Mouse (Mus musculus): ENCODE measurements around the gene Slc25a12.
"Not testable (repeated sequence)": the region's sequence is repeated elsewhere in the genome, so short reads cannot be mapped to it uniquely, and the experiment has no call there.

The Slc25a12 gene

DNA sequence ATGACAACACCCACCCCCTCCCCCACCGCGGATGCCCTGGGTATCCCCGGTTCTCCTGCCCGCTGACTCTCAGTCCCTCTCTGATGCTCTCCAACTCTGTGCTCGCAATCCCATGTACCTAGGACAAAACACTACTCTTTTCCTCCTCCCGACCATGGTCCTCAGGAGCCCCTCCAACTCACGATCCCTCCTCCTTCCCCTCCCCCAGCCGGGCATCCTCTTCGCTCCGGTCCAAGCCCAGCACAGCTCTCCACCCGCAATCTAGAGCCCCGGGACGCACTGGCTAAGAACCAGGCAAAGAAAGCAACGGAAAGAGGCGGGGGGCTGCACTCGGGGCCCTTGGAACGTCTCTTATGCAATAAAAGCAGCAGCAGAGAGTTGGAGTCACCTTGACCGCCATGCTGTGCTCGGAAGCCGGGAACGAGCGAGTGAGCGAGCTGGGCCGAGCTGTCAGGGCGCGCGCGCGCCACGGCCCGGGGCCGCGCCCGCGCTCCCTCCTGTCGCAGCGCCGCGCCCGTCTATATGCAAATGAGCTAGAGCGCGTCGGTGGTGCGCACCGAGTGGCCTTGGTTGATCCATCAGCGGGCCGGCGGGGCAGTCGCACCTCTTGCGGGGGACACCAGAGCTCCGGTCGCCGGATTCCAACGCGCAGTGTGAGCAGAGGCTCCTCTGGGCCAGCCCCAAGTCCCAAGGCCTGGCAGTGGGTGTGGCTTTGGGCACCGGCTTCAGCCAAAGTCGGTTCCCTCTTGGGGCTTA is at the start of gene Slc25a12:
Gene Slc25a12, minus strand, starts transcription at position 625 of the 756 bp plus-strand sequence.
- DNase-seq (ENCODE audit: low spot score), result peak; percentile 89

- DNase-seq (ENCODE audit: low spot score), result no peak
Observed at GRCm38 (mm10) chr2:71405613-71406012, 38.1 kb upstream of the Slc25a12 start.

DNA sequence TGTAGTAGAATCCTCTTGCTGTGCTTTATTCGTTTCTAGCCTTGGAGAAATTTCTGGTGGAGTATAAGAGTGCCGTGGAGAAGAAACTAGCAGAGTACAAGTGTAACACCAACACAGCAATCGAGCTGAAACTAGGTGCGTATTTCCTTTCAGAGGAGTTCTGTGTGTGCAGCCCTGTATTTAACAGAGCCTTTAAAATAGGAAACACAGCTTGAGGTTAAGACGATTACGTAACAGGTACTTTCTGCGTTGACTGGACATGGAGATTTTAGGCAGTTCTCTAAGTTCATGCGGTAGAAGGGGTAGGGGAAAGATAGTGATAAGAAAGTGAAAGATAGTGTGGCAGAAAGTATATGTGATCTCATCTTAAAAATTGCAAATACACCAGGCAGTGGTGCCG is 22.3 kb upstream of the Slc25a12 start:
- DNase-seq (ENCODE audit: low spot score), result no peak

DNA sequence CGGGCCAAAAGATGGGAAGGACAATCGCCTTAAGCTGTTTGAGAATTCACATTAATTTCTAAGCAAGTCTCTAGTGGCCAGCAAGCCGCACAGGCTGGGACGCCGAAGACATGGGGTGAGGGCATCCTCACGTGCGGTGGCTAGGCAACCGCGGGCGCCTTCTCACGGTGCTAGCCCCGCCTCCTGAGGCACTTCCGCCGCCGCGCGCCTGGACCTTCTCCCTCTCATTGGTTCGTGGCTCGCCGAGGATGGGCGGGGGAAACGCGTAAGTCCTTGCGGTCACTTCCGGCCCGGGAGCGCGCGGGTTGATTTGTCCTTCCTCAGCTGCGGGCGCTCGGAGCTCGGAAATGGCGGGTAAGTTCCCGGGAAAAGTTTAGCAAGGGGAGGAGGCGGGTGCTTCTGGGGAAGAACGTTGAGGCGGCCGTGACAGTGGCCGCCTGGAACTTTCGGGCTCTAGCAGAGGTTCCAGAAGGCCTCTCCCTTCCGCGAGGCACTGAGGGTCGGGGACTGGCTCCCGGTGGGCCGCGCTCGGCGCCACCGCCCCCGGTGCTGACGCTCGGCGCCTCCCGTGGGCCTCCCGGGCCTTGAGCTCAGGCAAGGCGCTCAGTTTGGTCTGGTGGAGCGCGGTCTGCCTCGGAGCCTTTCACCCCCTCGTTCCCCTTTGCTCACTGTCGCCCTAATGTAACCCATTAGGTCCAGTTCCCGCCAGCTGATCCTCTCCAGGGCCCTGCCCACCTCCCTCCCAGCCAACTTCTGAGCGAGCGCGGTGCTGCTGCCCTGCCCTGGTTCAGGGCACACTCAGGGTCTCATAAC is 21.6 kb upstream of the Slc25a12 start, which contains the start of gene Hat1:
Gene Hat1, plus strand, starts transcription at position 8 of the 813 bp plus-strand sequence.
- peak; percentile 98 for DNase-seq (ENCODE audit: low spot score)

- DNase-seq (ENCODE audit: low spot score), result no peak
Observed at GRCm38 (mm10) chr2:71387766-71388165, 20.2 kb upstream of the Slc25a12 start.

DNA sequence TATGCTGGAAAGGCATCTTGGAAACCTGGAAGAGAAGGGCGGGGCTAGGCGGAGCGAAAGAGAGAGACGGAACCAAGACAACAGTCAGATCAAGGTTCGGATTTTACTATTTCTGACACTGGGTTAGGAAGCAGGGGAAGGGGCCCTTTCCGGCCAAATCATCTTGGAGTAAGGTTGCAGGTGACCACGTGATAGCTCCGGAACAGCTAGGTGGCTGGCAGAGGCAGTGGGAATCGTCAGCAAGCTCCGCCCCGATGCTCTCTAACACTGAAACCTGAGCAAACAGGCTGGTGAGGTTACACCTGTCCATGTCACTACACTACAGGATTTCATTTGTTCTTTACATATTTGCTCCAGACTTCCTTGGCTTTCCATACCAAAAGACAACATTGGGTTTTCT is 16.3 kb upstream of the Slc25a12 start:
- no peak for DNase-seq (ENCODE audit: low spot score)

- no peak for DNase-seq (ENCODE audit: low spot score)
Observed at GRCm38 (mm10) chr2:71381962-71382361, 14.4 kb upstream of the Slc25a12 start.

DNA sequence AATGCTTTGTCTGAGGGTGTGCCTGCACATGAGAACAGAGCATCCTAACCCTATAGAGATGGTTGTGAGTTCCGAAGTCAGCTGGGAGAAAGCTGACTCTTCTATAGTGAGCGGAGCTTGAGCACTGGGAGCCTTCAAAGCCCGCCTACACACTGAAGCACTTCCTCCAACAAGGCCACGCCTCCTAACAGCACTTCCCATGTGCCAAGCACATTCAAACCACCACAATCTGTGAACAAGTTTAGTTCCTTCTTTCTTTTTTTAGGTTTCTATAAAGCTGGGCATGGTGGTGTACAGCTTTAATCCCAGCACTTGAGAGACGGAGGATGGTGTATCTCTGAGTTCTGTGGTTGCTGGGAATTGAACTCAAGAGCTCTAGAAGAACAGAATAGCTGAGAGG is 9.9 kb upstream of the Slc25a12 start:
- no peak for DNase-seq (ENCODE audit: low spot score)

DNA sequence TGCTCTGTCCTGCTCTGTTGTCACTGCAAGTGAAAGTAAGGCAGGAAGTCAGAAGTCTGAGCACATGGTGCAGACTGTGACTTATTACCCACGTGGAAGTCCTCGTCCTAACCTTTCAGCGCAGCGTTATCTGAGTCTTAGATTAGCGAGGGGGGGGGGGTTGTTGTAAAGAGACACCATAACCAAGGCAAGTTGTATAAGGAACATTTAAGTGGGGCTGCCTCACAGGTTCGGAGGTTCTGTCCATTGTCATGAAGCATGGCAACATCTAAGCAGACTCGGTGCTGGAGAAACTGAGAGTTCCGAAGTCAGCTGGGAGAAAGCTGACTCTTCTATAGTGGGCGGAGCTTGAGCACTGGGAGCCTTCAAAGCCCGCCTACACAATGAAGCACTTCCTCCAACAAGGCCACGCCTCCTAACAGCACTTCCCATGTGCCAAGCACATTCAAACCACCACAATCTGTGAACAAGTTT is 8.9 kb upstream of the Slc25a12 start:
- no peak for DNase-seq (ENCODE audit: low spot score)

DNA sequence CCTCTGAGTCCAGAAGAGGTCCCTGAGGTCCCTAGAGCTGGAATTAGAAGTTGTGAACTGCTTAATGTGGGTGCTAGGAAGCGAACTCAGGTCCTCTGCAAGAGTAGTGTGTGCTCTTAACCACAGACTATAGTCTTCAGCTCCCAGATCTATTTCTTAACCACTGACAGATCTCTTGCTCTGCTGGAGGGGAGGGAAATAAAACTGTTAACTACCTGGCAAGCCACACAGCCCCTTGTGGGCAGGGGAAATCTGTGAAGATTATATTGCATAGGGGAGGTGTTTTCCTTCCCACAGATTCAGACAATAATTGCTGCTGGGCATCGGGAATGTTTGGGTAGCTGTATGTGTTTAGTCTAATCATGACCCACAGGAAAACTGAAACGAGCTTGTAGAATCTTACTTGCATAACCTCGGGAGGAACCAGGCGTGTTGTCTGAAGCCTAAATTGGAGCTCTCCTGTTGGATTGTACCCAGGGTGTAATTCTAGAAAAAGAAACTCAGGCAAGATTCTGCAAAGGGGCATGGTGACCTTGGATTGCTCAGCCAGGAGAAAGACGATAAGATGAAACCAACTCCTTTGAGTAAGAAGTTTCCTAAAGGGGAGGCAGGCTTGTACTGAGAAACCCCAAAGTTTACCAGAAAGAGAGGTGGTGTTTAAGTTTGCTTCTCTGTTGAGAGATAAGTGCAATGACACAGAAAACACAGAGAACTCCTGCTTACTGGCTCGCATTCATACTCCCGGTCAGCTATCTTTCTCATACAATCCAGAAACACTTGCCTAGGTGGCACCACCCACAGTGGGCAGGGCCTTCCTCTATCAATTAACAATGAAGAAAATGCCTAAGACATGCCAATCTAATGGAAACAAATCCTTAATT is 7.0 kb upstream of the Slc25a12 start:
- DNase-seq (ENCODE audit: low spot score), result no peak

DNA sequence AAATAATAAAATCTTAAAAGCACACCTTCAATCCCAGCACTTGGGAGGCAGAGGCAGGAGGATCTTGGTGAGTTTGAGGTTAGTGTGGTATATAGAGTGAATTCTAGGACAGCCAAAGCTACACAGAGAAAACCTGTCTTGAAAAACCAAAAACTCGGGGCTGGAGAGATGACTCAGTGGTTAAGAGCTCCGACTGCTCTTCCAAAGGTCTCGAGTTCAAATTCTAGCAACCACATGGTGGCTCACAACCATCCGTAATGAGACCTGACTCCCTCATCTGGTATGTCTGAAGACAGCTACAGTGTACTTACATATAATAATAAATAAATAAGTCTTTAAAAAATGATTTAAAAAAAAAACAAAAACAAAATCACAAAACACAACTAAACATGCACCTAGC is 4.7 kb upstream of the Slc25a12 start:
- DNase-seq (ENCODE audit: low spot score), result not testable (repeated sequence)

DNA sequence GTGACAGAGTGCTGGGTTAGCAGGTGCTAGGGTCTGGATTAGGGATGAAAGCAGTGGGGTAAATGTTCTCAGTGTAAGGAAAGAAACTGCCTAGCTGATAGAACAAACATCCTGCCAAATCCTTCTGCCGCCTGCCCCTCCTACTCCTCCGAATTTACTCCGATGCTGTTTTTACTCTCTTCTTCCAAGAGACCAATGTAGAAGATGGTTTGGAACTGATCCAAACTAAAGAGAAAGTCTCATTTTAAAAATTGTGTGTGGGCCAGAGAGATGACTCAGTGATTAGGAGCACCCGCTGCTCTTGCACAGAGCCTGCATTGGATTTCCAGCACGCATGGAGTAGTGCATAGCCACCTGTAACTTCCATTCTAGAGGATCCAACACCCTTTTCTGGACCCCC is 4.2 kb upstream of the Slc25a12 start:
- peak; percentile 77 for DNase-seq (ENCODE audit: low spot score)

DNA sequence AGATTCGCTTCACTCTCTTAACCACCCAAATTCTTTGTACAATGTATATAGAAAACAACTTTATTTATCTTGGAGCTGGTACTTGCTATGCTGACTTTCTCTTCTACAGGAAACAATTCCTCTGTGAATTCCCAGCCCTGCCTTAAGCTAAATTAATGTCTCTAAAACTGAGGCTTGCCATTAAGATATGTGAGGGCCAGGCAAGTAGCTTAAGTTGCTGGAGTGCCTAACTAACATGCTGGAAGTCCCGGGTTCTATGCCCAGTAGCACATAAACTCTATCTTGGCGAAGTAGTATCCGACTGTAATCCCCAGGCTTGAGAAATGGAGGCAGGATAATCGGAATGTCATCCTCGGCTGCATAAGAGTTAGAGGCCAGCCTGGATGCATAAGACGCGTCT is 537 bp upstream of the Slc25a12 start:
- no peak for DNase-seq (ENCODE audit: low spot score)

DNA sequence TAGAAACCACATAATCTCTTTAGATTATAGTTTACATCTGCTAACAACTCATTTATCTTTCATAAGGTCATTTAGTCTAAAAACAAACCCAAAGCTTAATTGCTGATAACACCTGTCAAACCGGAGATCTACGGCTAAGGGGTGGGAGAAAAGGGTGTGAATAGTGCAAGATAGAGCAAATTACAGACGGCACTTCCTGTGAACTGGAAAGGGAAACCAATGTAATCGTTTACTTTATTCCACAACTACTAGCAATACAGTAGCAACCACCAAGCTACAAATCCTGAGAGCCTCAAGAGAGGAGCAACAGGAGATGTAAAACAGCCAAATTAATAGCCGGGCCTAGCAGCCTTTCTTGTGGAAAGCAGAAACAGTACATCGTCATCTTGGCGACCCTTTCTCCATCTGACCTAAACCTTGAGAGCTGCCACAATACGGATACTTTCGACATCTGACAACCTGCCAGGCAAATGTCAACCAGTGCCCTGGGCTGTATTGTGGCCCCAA is 878 bp downstream of the Slc25a12 start:
- DNase-seq (ENCODE audit: low spot score), result peak; percentile 40

- no peak for DNase-seq (ENCODE audit: low spot score)
Observed at GRCm38 (mm10) chr2:71360192-71360591, 7.4 kb downstream of the Slc25a12 start.

DNA sequence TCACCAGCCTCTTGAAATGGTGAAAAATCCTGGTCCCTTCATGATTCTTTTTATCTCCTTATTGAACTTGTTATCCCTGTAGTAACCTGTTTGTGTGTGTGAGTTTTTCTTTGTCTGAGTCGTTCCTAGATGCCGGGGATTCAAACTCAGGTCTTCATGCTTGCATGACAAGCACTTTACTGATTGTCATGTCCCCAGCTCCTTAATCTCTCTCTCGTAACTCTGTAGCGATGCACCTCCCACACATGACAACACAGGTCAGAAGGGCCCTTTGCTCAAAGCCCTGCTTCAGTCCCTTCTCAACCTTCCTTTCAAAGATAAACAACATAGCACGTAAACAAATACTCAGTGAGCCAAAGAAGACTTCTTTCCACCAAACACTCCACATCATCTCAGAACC is 9.2 kb downstream of the Slc25a12 start:
- DNase-seq (ENCODE audit: low spot score), result no peak

DNA sequence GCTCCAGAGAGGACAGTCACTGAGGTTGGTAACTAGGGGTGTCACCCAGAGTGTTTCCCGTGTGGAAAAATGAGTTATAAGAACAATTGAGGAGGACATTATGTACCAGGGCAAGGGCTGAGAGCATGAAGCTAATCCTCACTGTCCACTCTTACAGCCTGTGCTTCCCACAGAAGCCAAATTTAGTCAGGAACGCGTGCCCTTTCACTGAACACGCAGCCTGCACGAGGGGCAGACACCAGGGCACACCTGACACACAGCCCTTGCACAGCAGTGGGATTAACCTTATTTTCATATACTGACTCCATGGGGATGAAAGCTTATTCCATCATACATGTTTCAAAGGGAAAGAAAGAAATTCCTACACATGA is 13.5 kb downstream of the Slc25a12 start:
- DNase-seq (ENCODE audit: low spot score), result no peak

DNA sequence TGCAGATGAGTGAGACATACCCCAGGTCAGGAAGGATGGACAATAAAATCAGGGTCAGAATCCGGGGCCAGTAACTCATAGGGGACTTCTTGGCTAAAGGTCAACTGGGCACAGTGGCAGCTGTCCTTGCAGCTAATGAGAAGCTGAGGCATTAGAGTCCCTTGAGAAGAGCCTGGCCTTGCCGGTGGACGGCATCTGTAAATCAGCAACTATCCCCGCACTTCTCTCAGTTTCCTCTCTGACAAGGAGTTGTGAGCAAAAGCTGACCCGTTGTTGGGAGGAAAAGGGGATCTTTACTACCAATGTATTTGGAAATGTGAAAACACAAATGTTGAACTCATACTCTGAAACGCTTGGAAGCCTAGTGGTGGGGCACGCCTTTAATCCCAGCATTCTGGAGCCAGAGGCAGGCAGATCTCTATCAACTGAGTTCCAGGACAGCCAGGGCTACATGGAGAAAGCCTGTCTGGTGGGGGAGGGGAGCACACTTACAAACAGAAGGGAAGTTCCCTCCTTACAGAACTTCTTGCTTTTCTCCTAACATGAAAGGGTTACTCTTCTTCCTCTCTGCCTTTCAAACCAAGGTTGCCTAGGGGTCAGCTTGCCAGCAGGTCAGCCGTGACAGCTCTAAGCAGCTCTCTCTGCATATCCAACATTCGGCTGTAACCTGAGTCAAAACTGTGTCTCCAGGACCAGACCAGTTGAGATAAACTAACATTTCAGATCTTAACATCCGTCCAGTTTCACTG is 14.1 kb downstream of the Slc25a12 start:
- no peak for DNase-seq (ENCODE audit: low spot score)

DNA sequence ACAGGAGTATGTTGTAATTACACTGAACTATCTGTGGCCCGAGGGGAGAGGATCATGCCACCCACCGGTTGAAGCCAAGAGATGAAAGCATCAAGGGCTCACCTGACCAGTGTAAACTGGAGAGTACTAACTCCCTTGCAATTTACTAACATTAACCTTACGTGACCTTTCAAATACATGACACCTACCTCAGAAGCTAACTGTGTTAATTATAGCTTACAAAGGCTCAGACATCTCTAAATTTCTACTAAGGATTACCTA is 15.9 kb downstream of the Slc25a12 start:
- no peak for DNase-seq (ENCODE audit: low spot score)

DNA sequence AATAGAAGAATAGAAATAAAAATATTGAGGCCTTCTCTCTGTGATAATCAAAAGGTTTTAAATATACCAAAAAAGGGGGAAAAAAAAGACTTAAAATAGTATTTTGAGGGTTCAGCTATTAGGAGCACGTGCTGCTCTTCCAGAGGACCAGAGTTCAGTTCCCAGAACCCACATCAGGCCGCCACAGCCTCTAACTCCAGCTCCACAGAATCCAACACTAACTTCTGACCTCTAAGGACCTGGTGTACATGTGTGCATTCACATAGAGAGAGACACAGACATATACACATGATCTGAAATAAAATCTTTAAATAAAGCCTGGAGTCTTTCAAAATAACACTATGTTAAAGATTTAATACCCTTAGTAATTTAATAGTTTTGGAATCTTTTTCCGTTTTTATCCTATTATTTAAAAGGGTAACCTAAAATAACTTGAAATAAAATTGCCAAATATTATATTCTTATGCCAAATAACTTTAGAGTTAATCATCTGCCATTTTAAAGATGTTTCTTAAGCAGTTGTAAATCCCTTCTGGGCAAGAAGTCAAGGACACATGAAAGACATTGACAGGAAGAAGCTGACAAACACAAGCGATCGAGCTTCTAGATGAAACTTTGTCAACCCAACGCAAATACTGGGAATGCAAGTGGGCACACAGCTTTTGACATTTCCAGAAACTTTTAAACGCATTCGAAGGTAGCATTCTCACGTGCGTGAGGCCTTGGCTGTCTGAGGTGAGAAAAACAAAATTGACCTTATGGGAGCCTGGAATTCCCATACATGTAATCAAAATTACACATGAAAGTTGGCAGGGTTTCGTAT is 16.4 kb downstream of the Slc25a12 start:
- no peak for DNase-seq (ENCODE audit: low spot score)

DNA sequence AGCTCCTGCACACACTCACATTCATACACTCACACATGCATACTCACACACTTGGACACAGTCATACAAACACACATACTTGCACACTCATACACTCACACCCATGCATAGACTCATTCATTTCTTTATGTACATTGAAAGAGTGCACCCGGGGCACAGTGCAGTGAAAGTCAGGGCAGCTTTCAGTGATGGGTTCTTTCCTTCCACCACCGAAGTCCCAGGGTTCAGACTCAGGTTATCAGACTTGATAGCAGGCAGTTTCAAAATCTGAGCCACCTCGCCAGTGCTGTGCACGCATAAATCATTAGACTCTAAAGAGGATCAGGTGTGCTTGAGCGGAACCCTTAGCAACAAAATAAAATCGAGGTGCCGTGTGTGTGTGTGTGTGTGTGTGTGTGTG is 17.4 kb downstream of the Slc25a12 start:
- DNase-seq (ENCODE audit: low spot score), result no peak

Measured in MN1 (cell line).